Mouse (Mus musculus) central nervous system, embryonic 18 days (tissue): ENCODE results near the gene Slc38a5. TPM values are rescaled to one million over a fixed set of nuclear protein-coding genes. Genes with fewer than 3 reads are reported as not detected.

Experiments
- polyA plus RNA-seq: library from polyadenylated mRNA; depleted of rRNA; stranded (reverse); fragments of >200 nt; gene quantifications from 2 replicates; pipeline ENCODE4 v1.2.3, GENCODE M21; 2012; rRNA removed

Gene Slc38a5
- 23.1 and 26.9 TPM in 2 replicates for polyA plus RNA-seq

GRCm38 (mm10) chrX:8271083-8271820, at the start of gene Slc38a5:
TSS of gene Slc38a5 (plus strand) at chrX:8271133.

GRCm38 (mm10) chrX:8252334-8253285, 18.3 kb upstream of the Slc38a5 start, which contains the start of gene Ftsj1:
TSS of gene Ftsj1 (minus strand) at chrX:8252406.

GRCm38 (mm10) chrX:8327124-8327523, 56.2 kb downstream of the Slc38a5 start, which contains the start of gene Ssxb10:
TSS of gene Ssxb10 (plus strand) at chrX:8327424.

Other genes starting within 250 kb of the Slc38a5 start
- gene Suv39h1, start 196.4 kb upstream of the Slc38a5 start, polyA plus RNA-seq, result 40.4 and 40.9 TPM in 2 replicates
- gene Was, start 180.6 kb upstream of the Slc38a5 start, polyA plus RNA-seq, result 0.53 and 0.60 TPM in 2 replicates
- 270 and 294 TPM in 2 replicates for gene Wdr13, start 138.2 kb upstream of the Slc38a5 start, polyA plus RNA-seq
- 369 and 393 TPM in 2 replicates for gene Rbm3, start 125.3 kb upstream of the Slc38a5 start, polyA plus RNA-seq
- gene Tbc1d25, start 95.0 kb upstream of the Slc38a5 start, polyA plus RNA-seq, result 28.9 and 29.2 TPM in 2 replicates
- gene Ebp, start 77.6 kb upstream of the Slc38a5 start, polyA plus RNA-seq, result 24.3 TPM in 2 replicates
- 94.0 and 103 TPM in 2 replicates for gene Porcn, start 64.6 kb upstream of the Slc38a5 start, polyA plus RNA-seq
- 46.6 and 46.8 TPM in 2 replicates for gene Ftsj1, start 18.7 kb upstream of the Slc38a5 start, polyA plus RNA-seq
- not detected in 2 replicates for gene Ssxb10, start 56.3 kb downstream of the Slc38a5 start, polyA plus RNA-seq
- gene Ssxb9, start 95.8 kb downstream of the Slc38a5 start, polyA plus RNA-seq, result not detected in 2 replicates
- not detected in 2 replicates for gene Ssxb1, start 142.2 kb downstream of the Slc38a5 start, polyA plus RNA-seq
- gene Ssxb2, start 190.6 kb downstream of the Slc38a5 start, polyA plus RNA-seq, result not detected in 2 replicates